Mouse (Mus musculus) kidney, postnatal 0 days (tissue): ENCODE data around the gene Nutm1. TPM values are rescaled to one million over a fixed set of nuclear protein-coding genes. Genes with fewer than 3 reads are reported as not detected.

Experiments used
- ATAC-seq: fragments of 200-750 bp; cut with Nextera tagmentation; replicated peaks from 2 replicates; pipeline ENCODE4 v1.8.0; 2017; ENCODE audit warnings: low read depth, moderate number of reproducible peaks, moderate TSS enrichment, moderate library complexity; ENCODE audit not compliant: low FRiP score
- DNase-seq: peaks from one replicate; pipeline ENCODE4 v3.0.0-alpha.2; 2016; ENCODE audit warnings: low spot score
- H3K27ac ChIP-seq: fragments of 300-500 bp; sonication (generic); 2 replicates; pipeline ENCODE4 v1.5.1; 2014; ENCODE audit warnings: mild to moderate bottlenecking
- H3K27me3 ChIP-seq: fragments of 300-500 bp; sonication (generic); 2 replicates; pipeline ENCODE4 v1.6.1; 2014; ENCODE audit warnings: low read length, mixed read lengths; ENCODE audit not compliant: insufficient read depth
- H3K36me3 ChIP-seq: fragments of 300-500 bp; sonication (generic); 2 replicates; pipeline ENCODE4 v1.6.1; 2014; ENCODE audit warnings: low read length, mixed read lengths; ENCODE audit not compliant: insufficient read depth
- H3K4me1 ChIP-seq: fragments of 300-500 bp; sonication (generic); replicated peaks from 2 replicates; pipeline ENCODE4 v1.6.1; 2014; ENCODE audit warnings: antibody characterized with exemption, low read length, mixed read lengths; ENCODE audit not compliant: insufficient read depth
- H3K4me2 ChIP-seq: fragments of 300-500 bp; sonication (generic); 2 replicates; pipeline ENCODE4 v1.6.1; 2014; ENCODE audit warnings: mild to moderate bottlenecking, low read length, moderate library complexity, mixed read lengths
- H3K4me3 ChIP-seq: fragments of 300-500 bp; sonication (generic); replicated peaks from 2 replicates; pipeline ENCODE4 v1.5.1; 2014; ENCODE audit warnings: low read depth, low read length
- H3K9ac ChIP-seq: fragments of 300-500 bp; sonication (generic); 2 replicates; pipeline ENCODE4 v1.6.1; 2014; ENCODE audit warnings: low read depth, low read length
- H3K9me3 ChIP-seq: fragments of 300-500 bp; sonication (generic); replicated peaks from 2 replicates; pipeline ENCODE4 v1.6.1; 2016; ENCODE audit warnings: low read length, inconsistent platforms, mixed read lengths
- CTCF ChIP-seq: IDR thresholded peaks from 2 replicates; pipeline ENCODE4 v1.5.1; 2016; ENCODE audit warnings: antibody characterized with exemption, low read depth, mild to moderate bottlenecking, moderate library complexity
- WGBS: fragments of 180-500 bp; shearing (Covaris S2); extraction: QIAGEN DNeasy Blood & Tissue Kit; methylation state at CpG from one replicate; pipeline ENCODE4 v1.1.7; 2014; 5-methylcytosine and 5-hydroxymethylcytosine counted together
- polyA plus RNA-seq: library from polyadenylated mRNA; unstranded; fragments of >200 nt; fragmentation: Nextera tagmentation; extraction: Ambion mirVana; gene quantifications from 2 replicates; pipeline ENCODE4 v1.2.1, GENCODE M21; 2015

Nutm1 gene
- polyA plus RNA-seq, 1 experiment from 2014 or later = 0.05 TPM

- DNase-seq = peak; percentile 20
- H3K4me3 ChIP-seq = no peak overlapping the region
- H3K4me1 ChIP-seq = peaks cover 3% of the 10 kb centered on the region; the same call in 1 of the 2 replicates
- no peaks in the 10 kb centered on the region for H3K36me3 ChIP-seq
- H3K27ac ChIP-seq = no peak overlapping the region
- no peak for TF ChIP-seq CTCF
- H3K9me3 ChIP-seq = no peaks in the 10 kb centered on the region
- WGBS = 11% methylated on average over 4 of the region's 4 CpGs
- H3K4me2 ChIP-seq = no peak overlapping the region
- no peaks in the 10 kb centered on the region for H3K27me3 ChIP-seq
- no peak for ATAC-seq
- H3K9ac ChIP-seq = no peak overlapping the region
Observed at GRCm38 (mm10) chr2:112238006-112238405, 21.1 kb downstream of the Nutm1 start.

- no peaks in the 10 kb centered on the region for H3K36me3 ChIP-seq
Observed at GRCm38 (mm10) chr2:112236620-112237019, 22.5 kb downstream of the Nutm1 start.

GRCm38 (mm10) chr2:112232623-112233022 lies 26.5 kb downstream of the Nutm1 start:
- DNase-seq = no peak
- Histone ChIP-seq H3K4me3 (no peak overlapping the region), H3K9ac (no peak overlapping the region), H3K9me3 (no peaks in the 10 kb centered on the region), H3K4me1 (no peaks in the 10 kb centered on the region), H3K36me3 (no peaks in the 10 kb centered on the region), H3K27ac (no peak overlapping the region), H3K27me3 (no peaks in the 10 kb centered on the region), H3K4me2 (no peak overlapping the region)
- no peak for ATAC-seq
- TF ChIP-seq CTCF = no peak
- 70% methylated on average over 1 of the region's 1 CpGs for WGBS

More at GRCm38 (mm10) chr2:112236620-112237019, 22.5 kb downstream of the Nutm1 start:
- Histone ChIP-seq H3K9me3 (no peaks in the 10 kb centered on the region), H3K27ac (no peak overlapping the region), H3K4me2 (no peak overlapping the region), H3K27me3 (no peaks in the 10 kb centered on the region), H3K4me3 (no peak overlapping the region), H3K4me1 (peaks cover 3% of the 10 kb centered on the region; the same call in 1 of the 2 replicates), H3K9ac (no peak overlapping the region)
- 83% methylated on average over 2 of the region's 2 CpGs for WGBS
- no peak for TF ChIP-seq CTCF
- no peak for ATAC-seq
- DNase-seq = no peak

- no peak for TF ChIP-seq CTCF
- WGBS = 57% methylated on average over 4 of the region's 4 CpGs
Observed at GRCm38 (mm10) chr2:112224356-112224755, 34.7 kb downstream of the Nutm1 start.

GRCm38 (mm10) chr2:112222607-112223006 lies 36.5 kb downstream of the Nutm1 start:
- 69% methylated on average over 5 of the region's 5 CpGs for WGBS
- no peak for TF ChIP-seq CTCF
- H3K4me3 ChIP-seq = no peak overlapping the region

More at GRCm38 (mm10) chr2:112224356-112224755, 34.7 kb downstream of the Nutm1 start:
- DNase-seq = no peak
- Histone ChIP-seq H3K4me2 (no peak overlapping the region), H3K9me3 (no peaks in the 10 kb centered on the region), H3K4me1 (no peaks in the 10 kb centered on the region), H3K27me3 (no peaks in the 10 kb centered on the region), H3K4me3 (no peak overlapping the region), H3K9ac (no peak overlapping the region), H3K36me3 (no peaks in the 10 kb centered on the region), H3K27ac (no peak overlapping the region)
- ATAC-seq = no peak

GRCm38 (mm10) chr2:112220880-112221279 lies 38.2 kb downstream of the Nutm1 start:
- H3K4me1 ChIP-seq = no peaks in the 10 kb centered on the region
- no peak overlapping the region for H3K4me2 ChIP-seq
- H3K9ac ChIP-seq = no peak overlapping the region
- DNase-seq = no peak
- H3K27ac ChIP-seq = no peak overlapping the region
- H3K9me3 ChIP-seq = no peaks in the 10 kb centered on the region
- WGBS = 81% methylated on average over 5 of the region's 5 CpGs
- no peak for TF ChIP-seq CTCF
- H3K36me3 ChIP-seq = no peaks in the 10 kb centered on the region
- no peak for ATAC-seq
- H3K27me3 ChIP-seq = no peaks in the 10 kb centered on the region
- H3K4me3 ChIP-seq = no peak overlapping the region

More at GRCm38 (mm10) chr2:112222607-112223006, 36.5 kb downstream of the Nutm1 start:
- Histone ChIP-seq H3K4me2 (no peak overlapping the region), H3K36me3 (no peaks in the 10 kb centered on the region), H3K4me1 (no peaks in the 10 kb centered on the region), H3K27me3 (no peaks in the 10 kb centered on the region), H3K9ac (no peak overlapping the region), H3K9me3 (no peaks in the 10 kb centered on the region), H3K27ac (no peak overlapping the region)
- ATAC-seq (no peak), DNase-seq (no peak)

- Histone ChIP-seq H3K27me3 (no peaks in the 10 kb centered on the region), H3K4me3 (no peak overlapping the region), H3K9ac (no peak overlapping the region), H3K36me3 (no peaks in the 10 kb centered on the region), H3K4me1 (no peaks in the 10 kb centered on the region), H3K27ac (no peak overlapping the region), H3K4me2 (no peak overlapping the region), H3K9me3 (no peaks in the 10 kb centered on the region)
- no peak for DNase-seq
- ATAC-seq = no peak
- WGBS = 77% methylated on average over 6 of the region's 6 CpGs
- TF ChIP-seq CTCF = no peak
Observed at GRCm38 (mm10) chr2:112217614-112218013, 41.5 kb downstream of the Nutm1 start.
